Mouse (Mus musculus) embryonic facial prominence, embryonic 13.5 days (tissue): Measurements from ENCODE around the gene Ccr8. TPM values are rescaled to one million over a fixed set of nuclear protein-coding genes. Genes with fewer than 3 reads are reported as not detected.

Source experiments
- ATAC-seq: fragments of 200-750 bp; cut with Nextera tagmentation; 2 replicates; pipeline ENCODE4 v1.8.0; 2017; ENCODE audit warnings: low read depth; ENCODE audit not compliant: insufficient number of reproducible peaks, insufficient read depth, low FRiP score, low TSS enrichment
- H3K27ac ChIP-seq: fragments of 300-500 bp; sonication (generic); 2 replicates; pipeline ENCODE4 v1.5.1; 2015; ENCODE audit warnings: moderate library complexity, mild to moderate bottlenecking, inconsistent platforms
- H3K27me3 ChIP-seq: fragments of 300-500 bp; sonication (generic); 2 replicates; pipeline ENCODE4 v1.6.1; 2015; ENCODE audit warnings: mild to moderate bottlenecking, inconsistent platforms
- H3K36me3 ChIP-seq: fragments of 300-500 bp; sonication (generic); 2 replicates; pipeline ENCODE4 v1.6.1; 2015; ENCODE audit warnings: mild to moderate bottlenecking, inconsistent platforms
- H3K4me1 ChIP-seq: fragments of 300-500 bp; sonication (generic); 2 replicates; pipeline ENCODE4 v1.6.1; 2015; ENCODE audit warnings: inconsistent platforms
- H3K4me2 ChIP-seq: fragments of 300-500 bp; sonication (generic); 2 replicates; pipeline ENCODE4 v1.6.1; 2015; ENCODE audit warnings: moderate library complexity, mild to moderate bottlenecking, inconsistent platforms
- H3K4me3 ChIP-seq: fragments of 300-500 bp; sonication (generic); 2 replicates; pipeline ENCODE4 v1.5.1; 2015; ENCODE audit warnings: mild to moderate bottlenecking, inconsistent platforms
- H3K9ac ChIP-seq: fragments of 300-500 bp; sonication (generic); 2 replicates; pipeline ENCODE4 v1.6.1; 2015; ENCODE audit warnings: mild to moderate bottlenecking, inconsistent platforms
- H3K9me3 ChIP-seq: fragments of 300-500 bp; sonication (generic); 2 replicates; pipeline ENCODE4 v1.6.1; 2016; ENCODE audit warnings: inconsistent platforms
- WGBS: fragments of 180-500 bp; shearing (Covaris S2); methylation state at CpG from one replicate; pipeline ENCODE4 v1.1.7; 2015; ENCODE audit warnings: mixed read lengths; 5-methylcytosine and 5-hydroxymethylcytosine counted together
- polyA plus RNA-seq: library from polyadenylated mRNA; unstranded; fragments of >200 nt; fragmentation: Nextera tagmentation; extraction: Ambion mirVana; gene quantifications from 2 replicates; pipeline ENCODE4 v1.2.1, GENCODE M21; 2015

The Ccr8 gene
- 0.52 and 0.98 TPM in 2 replicates for polyA plus RNA-seq

DNA sequence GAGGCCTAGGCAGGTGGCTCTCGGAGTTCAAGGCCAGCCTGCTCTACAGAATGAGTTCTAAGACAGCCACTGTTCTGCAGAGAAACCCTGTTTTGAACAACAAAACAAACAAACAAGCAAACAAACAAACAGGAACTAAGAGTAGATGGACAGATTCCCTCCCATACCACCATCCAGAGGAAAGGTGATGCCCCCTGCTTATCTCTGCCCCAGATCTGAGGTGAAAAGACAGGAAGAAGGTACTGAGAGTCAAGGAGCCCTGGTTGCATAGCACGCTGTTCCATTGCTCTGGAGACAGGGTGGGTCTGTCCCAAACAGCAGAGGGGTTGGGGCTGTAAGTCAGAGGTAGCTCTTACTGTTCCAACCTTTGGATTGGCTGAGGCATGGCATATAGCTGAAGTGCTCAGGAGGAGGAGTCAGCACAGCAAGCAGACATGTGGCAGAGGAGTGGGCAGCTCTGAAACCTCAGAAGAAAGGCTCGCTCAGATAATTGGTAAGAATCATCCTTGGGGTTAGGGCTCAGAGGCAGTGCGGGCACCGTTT is at the start of gene Ccr8:
TSS of gene Ccr8 (plus strand) at position 419 of the 543 bp plus-strand sequence.
- no peaks in the 10 kb centered on the region for H3K36me3 ChIP-seq
- H3K9ac ChIP-seq, result no peak within 1 kb of the TSS
- no peak for ATAC-seq
- WGBS, result 71% methylated on average over 5 of the region's 5 CpGs
- H3K4me3 ChIP-seq, result no peak within 1 kb of the TSS
- H3K9me3 ChIP-seq, result no peaks in the 10 kb centered on the region
- no peak within 1 kb of the TSS for H3K27ac ChIP-seq
- H3K4me1 ChIP-seq, result no peaks in the 10 kb centered on the region
- no peaks in the 10 kb centered on the region for H3K27me3 ChIP-seq
- no peak within 1 kb of the TSS for H3K4me2 ChIP-seq

DNA sequence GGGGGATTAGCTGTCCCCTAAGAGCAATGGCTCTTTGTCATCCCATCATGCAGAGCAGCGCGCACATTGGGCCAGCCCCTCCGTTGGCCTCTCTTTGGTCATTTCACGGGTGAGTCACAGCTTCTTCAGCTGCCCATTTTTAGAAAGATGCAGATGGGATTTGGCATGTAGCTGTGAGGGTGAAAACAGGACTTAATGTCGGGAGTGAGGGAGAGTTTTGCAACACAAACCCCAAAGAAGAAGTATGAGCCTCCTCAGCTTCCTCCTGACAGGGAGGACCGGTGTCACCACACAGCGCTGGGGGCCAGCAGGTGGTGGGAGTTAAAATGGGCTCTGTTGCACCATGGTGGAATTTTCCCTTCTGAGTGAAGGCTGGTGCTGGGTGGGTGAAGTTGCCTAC is 48.8 kb upstream of the Ccr8 start:
- Histone ChIP-seq H3K36me3 (no peaks in the 10 kb centered on the region), H3K4me1 (no peaks in the 10 kb centered on the region), H3K4me2 (no peak overlapping the region), H3K27ac (no peak overlapping the region), H3K27me3 (no peaks in the 10 kb centered on the region), H3K9me3 (no peaks in the 10 kb centered on the region), H3K4me3 (no peak overlapping the region), H3K9ac (no peak overlapping the region; the same call in 1 of the 2 replicates)
- WGBS, result 88% methylated on average over 7 of the region's 7 CpGs
- no peak for ATAC-seq

DNA sequence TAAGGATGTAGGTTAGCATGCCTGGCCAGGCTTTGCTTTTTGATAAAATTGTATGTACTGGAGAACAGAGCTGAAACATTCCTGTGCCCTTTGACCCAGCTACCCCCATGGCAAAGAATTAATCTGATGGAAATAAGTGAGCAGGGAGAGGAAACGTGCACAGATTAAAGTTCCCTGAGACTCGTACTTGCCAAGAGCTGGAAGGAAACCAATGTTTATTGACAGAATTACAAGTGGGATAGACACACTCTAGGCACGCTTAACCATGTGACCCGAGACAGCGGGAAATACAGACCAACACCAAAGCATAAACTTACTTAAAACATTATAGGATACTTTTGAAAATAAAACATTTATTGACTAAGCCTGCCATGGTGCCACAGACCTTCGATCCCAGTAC is 43.4 kb upstream of the Ccr8 start:
- ATAC-seq, result no peak
- Histone ChIP-seq H3K9me3 (no peaks in the 10 kb centered on the region), H3K9ac (no peak overlapping the region), H3K36me3 (no peaks in the 10 kb centered on the region), H3K4me1 (no peaks in the 10 kb centered on the region), H3K4me2 (no peak overlapping the region), H3K27me3 (no peaks in the 10 kb centered on the region), H3K27ac (no peak overlapping the region), H3K4me3 (no peak overlapping the region)
- WGBS, result 71% methylated on average over 6 of the region's 6 CpGs

DNA sequence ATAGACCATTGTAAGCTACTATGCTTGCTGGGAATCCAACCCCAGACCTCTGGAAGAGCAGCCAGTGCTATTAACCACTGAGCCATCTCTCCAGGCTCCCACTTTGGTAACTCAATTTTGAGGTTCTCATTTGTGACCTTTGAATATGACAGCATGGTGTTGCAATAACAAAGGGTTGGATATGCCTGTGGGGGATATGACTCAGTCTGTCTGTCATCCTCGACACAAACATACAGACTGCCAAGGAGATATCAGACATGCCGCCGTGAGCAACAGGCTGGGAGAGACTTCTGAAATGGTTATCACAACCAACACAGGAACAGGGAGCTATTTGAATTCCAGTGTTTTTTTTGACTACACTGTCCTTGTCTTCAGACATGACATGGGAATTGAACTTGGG is 42.5 kb upstream of the Ccr8 start:
- Histone ChIP-seq H3K27me3 (no peaks in the 10 kb centered on the region), H3K9ac (no peak overlapping the region), H3K36me3 (no peaks in the 10 kb centered on the region), H3K4me1 (no peaks in the 10 kb centered on the region), H3K4me3 (no peak overlapping the region), H3K4me2 (no peak overlapping the region), H3K27ac (no peak overlapping the region), H3K9me3 (no peaks in the 10 kb centered on the region)
- ATAC-seq, result no peak
- 71% methylated on average over 3 of the region's 3 CpGs for WGBS

DNA sequence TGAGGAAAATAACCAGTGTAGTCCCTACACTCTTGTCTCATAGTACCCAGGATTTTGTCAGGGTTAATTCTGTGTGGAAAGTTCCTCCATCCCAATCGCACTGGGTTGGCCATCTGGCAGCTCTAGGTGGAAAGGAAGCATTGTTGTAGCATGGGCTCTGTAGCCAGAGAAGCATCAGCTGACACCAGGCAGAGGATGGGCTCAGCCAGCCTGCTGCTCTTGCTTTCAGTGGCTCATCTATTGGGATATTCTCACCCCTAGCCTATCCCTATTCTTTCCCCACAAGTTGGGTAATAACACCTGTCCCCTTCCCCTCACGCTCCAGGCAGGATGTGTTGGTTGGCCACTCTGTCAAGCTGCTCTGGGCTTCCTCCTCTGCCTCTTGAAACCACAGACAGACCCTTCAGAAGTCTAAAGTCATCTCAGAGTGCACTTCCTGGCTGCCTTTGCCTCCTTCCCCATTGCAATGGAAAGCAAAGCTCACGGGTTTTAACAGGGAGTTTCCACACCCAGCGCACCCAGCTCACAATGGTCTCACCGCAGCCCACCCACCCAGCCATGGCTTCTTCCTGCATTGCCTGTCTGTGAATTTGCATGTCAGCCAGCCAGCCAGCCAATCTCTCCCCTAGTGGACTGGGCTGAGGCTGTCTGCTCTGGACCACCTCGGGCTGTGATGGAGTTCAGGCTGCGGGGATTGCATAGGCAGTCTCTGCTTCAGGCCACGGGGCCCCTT is 37.2 kb upstream of the Ccr8 start:
- H3K4me2 ChIP-seq, result no peak overlapping the region
- 51% methylated on average over 8 of the region's 8 CpGs for WGBS
- H3K4me3 ChIP-seq, result no peak overlapping the region
- ATAC-seq, result no peak
- H3K36me3 ChIP-seq, result no peaks in the 10 kb centered on the region
- H3K4me1 ChIP-seq, result no peaks in the 10 kb centered on the region
- no peaks in the 10 kb centered on the region for H3K9me3 ChIP-seq
- H3K27ac ChIP-seq, result no peak overlapping the region
- H3K27me3 ChIP-seq, result no peaks in the 10 kb centered on the region
- 0 out of 2 replicates have a peak overlapping the region, but pooled peaks have one; percentile 11 for H3K9ac ChIP-seq

DNA sequence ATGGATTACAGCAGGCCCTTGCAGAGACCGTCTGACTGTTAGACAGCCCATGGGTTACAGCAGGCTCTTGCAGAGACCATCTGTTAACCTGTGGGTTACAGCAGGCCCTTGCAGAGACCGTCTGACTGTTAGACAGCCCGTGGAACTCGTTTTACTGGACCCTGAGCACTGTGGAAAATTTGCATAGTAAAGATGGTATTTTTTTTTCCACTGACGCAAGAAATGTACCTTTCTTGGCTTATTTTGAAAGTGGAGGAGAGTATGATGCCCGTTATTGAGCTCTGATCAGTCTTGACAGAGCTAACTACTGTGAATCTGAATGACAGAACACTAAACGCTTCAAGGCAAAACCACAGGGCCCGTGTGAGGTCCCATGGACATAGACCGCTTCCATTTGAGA is 35.7 kb upstream of the Ccr8 start:
- WGBS, result 59% methylated on average over 9 of the region's 9 CpGs
- H3K4me1 ChIP-seq, result no peaks in the 10 kb centered on the region
- no peak overlapping the region for H3K4me3 ChIP-seq
- ATAC-seq, result no peak
- H3K27me3 ChIP-seq, result no peaks in the 10 kb centered on the region
- no peak overlapping the region for H3K4me2 ChIP-seq
- H3K27ac ChIP-seq, result no peak overlapping the region
- H3K9me3 ChIP-seq, result no peaks in the 10 kb centered on the region
- H3K36me3 ChIP-seq, result no peaks in the 10 kb centered on the region
- 0 out of 2 replicates have a peak overlapping the region, but pooled peaks have one; percentile 32 for H3K9ac ChIP-seq

DNA sequence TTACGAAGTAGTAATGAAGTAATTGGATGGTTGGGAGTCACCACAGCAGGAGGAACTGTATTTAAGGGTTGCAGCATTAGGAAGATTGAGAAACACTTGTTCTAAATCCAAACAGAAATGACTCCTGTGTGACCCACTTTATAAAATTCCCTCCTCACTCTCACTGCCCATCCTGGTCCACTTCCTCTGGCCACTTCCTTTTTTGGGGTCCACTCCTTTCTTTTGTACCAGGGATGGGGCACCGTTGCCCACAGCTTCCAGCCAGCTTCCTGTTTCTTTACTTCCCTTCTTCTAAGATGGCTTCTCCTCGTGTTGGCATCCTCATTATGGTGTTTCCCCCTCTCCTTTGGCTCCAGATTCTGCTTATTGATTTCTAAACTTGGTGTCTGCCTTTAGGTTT is 33.2 kb upstream of the Ccr8 start:
- Histone ChIP-seq H3K9ac (no peak overlapping the region), H3K9me3 (no peaks in the 10 kb centered on the region), H3K27ac (no peak overlapping the region), H3K27me3 (no peaks in the 10 kb centered on the region), H3K4me3 (no peak overlapping the region), H3K4me2 (no peak overlapping the region), H3K4me1 (no peaks in the 10 kb centered on the region), H3K36me3 (no peaks in the 10 kb centered on the region)
- no peak for ATAC-seq
- WGBS, result 74% methylated on average over 3 of the region's 3 CpGs

DNA sequence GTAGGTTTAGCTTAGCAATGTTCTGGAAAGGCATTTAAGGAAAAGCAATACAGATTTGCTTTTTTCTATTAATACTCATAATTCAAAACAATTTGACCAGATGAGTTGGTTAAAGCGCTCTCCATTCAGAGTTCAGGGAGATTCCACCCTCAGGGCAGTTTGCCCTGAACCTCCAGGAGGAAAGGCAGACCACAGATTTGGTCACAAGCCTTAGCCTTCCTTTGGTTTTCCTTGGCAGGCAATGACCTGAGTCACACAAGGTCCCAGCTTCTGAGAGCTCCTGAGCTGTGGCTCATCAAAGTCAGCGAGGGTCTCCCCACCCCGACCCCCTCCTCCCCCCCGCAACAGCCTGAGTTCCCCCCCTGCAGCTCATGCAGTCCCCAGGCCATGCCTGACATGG is 27.6 kb upstream of the Ccr8 start:
- no peaks in the 10 kb centered on the region for H3K27me3 ChIP-seq
- H3K4me2 ChIP-seq, result no peak overlapping the region
- ATAC-seq, result no peak
- H3K9me3 ChIP-seq, result no peaks in the 10 kb centered on the region
- H3K4me3 ChIP-seq, result no peak overlapping the region
- no peak overlapping the region for H3K27ac ChIP-seq
- H3K9ac ChIP-seq, result no peak overlapping the region
- H3K36me3 ChIP-seq, result no peaks in the 10 kb centered on the region
- H3K4me1 ChIP-seq, result no peaks in the 10 kb centered on the region
- 71% methylated on average over 4 of the region's 4 CpGs for WGBS

DNA sequence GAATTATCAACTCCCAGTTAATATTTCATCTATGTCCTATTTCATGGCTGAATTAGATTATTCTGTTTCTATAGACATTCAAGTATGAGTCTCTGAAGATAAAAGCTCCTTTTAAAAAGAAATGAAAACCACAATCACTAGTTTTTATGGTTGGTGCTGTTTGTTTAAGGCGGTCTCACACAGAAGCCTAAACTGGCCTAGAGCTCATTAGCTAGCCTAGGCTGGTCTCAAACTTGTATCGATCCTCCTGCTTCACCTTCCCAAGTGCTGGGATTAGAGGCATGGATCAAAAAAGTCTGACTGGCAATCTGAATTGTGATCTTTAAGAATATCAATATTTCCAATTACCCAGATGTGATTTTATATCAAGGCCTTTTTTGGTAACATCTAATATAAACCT is 24.3 kb upstream of the Ccr8 start:
- no peaks in the 10 kb centered on the region for H3K9me3 ChIP-seq
- no peaks in the 10 kb centered on the region for H3K27me3 ChIP-seq
- no peak overlapping the region for H3K9ac ChIP-seq
- no peak overlapping the region for H3K4me2 ChIP-seq
- no peak overlapping the region for H3K27ac ChIP-seq
- H3K4me1 ChIP-seq, result no peaks in the 10 kb centered on the region
- no peak overlapping the region for H3K4me3 ChIP-seq
- H3K36me3 ChIP-seq, result no peaks in the 10 kb centered on the region
- no peak for ATAC-seq
- WGBS, result 77% methylated on average over 2 of the region's 2 CpGs

DNA sequence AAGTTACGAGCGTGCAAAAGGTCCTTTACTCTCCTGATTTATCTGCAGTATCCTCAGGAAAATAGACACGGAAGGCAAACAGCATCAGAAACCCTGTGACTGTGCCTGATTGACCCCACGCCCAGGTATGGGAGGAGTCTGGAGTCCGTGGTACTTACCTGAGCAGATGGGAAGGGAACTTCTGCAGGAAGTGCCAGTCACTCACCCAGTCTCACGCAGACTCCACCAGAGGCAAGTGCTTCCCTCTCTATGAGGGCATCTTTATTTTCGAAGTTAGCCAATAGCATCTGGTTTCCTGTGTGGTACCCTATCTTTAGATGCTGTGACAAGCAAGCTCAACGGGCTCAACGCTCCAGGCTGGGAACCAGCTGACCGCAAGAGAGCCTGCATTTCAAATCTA is 23.9 kb upstream of the Ccr8 start:
- H3K27me3 ChIP-seq, result no peaks in the 10 kb centered on the region

DNA sequence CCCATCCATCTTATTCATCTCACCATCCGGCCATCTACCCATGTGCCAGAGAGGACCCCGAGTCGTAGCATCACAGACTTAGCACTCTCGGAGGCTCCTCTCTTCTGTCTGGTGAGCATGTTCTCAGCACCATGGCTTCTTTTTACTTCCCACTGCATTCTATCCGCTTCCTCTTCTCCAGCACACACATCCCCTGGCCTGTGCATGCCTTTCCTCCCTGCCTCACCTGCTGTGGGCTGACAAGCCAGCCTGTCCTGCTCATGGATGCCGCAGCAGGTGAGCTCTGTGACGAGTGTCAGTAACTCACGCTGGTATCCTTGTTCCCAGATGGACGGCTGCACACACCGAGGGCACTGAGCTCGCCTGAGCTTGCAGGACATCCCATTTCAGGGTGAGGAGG is 22.1 kb upstream of the Ccr8 start, which contains the start of gene Cx3cr1:
TSS of gene Cx3cr1 (minus strand) at position 101 of the 400 bp plus-strand sequence.
- no peaks in the 10 kb centered on the region for H3K27me3 ChIP-seq
- 80% methylated on average over 11 of the region's 11 CpGs for WGBS

More for the DNA sequence above, 23.9 kb upstream of the Ccr8 start:
- Histone ChIP-seq H3K4me3 (no peak overlapping the region), H3K27ac (no peak overlapping the region), H3K4me1 (no peaks in the 10 kb centered on the region), H3K9me3 (no peaks in the 10 kb centered on the region), H3K36me3 (no peaks in the 10 kb centered on the region), H3K9ac (no peak overlapping the region), H3K4me2 (no peak overlapping the region)
- no peak for ATAC-seq
- 52% methylated on average over 10 of the region's 10 CpGs for WGBS

DNA sequence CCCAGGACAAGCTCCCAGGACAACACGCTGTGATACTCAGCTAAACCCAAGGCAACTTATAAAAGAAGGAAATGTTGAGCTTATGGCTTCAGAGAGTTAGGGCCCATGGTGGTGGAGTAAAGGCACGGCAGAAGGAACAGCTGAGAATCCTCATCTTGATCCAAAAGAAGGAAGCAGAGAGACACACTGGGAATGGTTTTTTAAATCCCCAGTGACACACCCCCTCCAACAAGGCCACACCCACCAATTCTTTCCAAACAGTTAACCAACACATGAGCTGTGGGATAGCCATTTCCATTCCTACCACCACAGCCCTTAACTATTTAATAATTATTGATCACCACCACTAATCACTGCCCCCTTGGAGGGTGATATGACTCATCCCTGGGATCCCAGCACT is 20.7 kb upstream of the Ccr8 start:
- H3K27me3 ChIP-seq, result no peaks in the 10 kb centered on the region
- H3K27ac ChIP-seq, result no peak overlapping the region
- no peak overlapping the region for H3K9ac ChIP-seq
- no peaks in the 10 kb centered on the region for H3K9me3 ChIP-seq
- H3K4me1 ChIP-seq, result no peaks in the 10 kb centered on the region
- H3K4me2 ChIP-seq, result no peak overlapping the region
- H3K4me3 ChIP-seq, result no peak overlapping the region
- no peak for ATAC-seq
- WGBS, result 78% methylated on average over 2 of the region's 2 CpGs
- no peaks in the 10 kb centered on the region for H3K36me3 ChIP-seq

More for the DNA sequence above, 22.1 kb upstream of the Ccr8 start, which contains the start of gene Cx3cr1:
- Histone ChIP-seq H3K9me3 (no peaks in the 10 kb centered on the region), H3K9ac (no peak within 1 kb of the TSS), H3K4me1 (no peaks in the 10 kb centered on the region), H3K4me3 (no peak within 1 kb of the TSS), H3K27ac (no peak within 1 kb of the TSS), H3K36me3 (no peaks in the 10 kb centered on the region), H3K4me2 (no peak within 1 kb of the TSS)
- ATAC-seq, result no peak
